Mouse (Mus musculus): ENCODE results near the gene Rilpl1. TPM values are rescaled to one million over a fixed set of nuclear protein-coding genes. Genes with fewer than 3 reads are reported as not detected.

Rilpl1 gene
- total RNA-seq, 2 experiments from 2014 or later: 2.2 TPM; not detected in 1

DNA sequence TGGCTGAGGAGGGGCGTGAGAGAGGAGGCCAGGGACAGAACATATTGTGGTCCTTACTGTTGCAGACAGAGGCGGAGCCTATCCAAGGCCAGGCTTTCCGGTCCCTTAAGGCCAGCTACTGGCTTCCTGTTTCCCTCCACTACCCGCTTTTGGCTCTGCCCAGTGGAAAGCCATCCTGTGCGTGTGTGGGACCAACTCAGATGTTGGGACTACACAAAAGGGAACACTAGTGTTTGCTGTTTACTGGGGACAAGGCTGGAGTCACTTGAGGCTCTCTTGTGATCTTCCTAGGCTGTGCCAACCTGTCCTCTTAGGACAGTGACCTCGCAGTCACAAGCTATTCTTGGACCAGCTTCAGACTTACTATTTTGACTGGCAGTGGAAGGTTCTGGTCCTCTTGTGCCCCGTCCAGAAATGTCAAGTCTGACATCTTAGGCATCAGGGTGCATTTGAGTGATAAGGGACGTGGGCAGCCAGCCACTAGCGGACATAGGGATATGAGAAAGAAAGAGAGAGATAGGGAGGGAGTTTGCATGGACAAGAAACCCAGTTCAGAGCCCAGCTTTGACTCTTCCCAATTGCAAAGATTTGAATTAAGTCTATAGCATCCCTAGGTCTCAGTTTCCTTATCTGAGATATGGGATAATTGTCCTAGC lies 32.8 kb downstream of the Rilpl1 start:
- ATAC-seq (replicated peaks; ENCODE audit: low FRiP score, low TSS enrichment, poor library complexity, severe bottlenecking): peak; percentile 62

- ATAC-seq (replicated peaks; ENCODE audit: low FRiP score, low TSS enrichment, poor library complexity, severe bottlenecking): peak; percentile 40; the same call in 1 of the 2 replicates
Measured at GRCm38 (mm10) chr5:124496614-124497514, 34.3 kb downstream of the Rilpl1 start.

DNA sequence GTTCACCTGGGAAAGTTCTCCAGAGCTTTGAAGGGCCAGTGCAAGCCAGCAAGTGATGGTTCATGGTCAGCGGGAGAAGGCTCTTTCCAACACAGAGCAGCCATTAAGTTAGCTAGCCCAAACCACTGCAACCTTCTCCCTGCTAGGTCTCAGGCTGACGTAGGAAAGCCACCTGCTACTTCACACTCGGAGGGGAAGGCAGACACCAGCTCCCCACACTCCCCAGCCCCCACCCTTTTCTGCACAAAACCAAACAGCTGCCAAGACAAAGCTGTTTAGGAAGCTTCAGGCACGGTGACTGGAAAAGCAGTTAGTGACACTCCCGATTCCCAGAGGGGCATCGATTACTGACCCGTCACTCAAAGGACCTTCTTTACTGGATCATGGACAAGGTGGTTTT lies 35.6 kb downstream of the Rilpl1 start:
- ATAC-seq (replicated peaks; ENCODE audit: low FRiP score, low TSS enrichment, poor library complexity, severe bottlenecking): no peak

DNA sequence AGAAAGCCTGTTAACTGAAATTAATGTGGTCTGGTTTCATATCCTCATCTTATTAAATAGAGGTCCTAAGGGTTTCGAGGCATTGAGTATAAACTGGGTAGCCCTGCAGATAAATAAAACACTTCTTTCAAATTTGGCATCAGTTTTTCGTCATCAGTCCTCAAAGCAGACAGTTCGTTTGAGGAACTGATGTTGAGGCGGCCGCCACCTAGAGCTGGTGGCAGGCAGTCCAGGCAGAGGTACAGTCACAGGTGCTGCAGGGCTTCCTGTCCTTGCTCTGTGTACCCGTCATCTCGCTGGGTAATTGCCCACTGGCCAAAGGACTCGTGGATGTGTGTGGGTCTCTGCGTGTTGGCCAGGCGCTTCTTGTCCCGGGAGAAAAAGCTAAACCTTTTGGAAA lies 37.7 kb downstream of the Rilpl1 start:
- no peak for ATAC-seq (replicated peaks; ENCODE audit: low FRiP score, low TSS enrichment, poor library complexity, severe bottlenecking)

- ATAC-seq (replicated peaks; ENCODE audit: low FRiP score, low TSS enrichment, poor library complexity, severe bottlenecking): no peak
Measured at GRCm38 (mm10) chr5:124492618-124493017, 38.6 kb downstream of the Rilpl1 start.

- ATAC-seq (replicated peaks; ENCODE audit: low FRiP score, low TSS enrichment, poor library complexity, severe bottlenecking): no peak
Measured at GRCm38 (mm10) chr5:124491732-124492131, 39.5 kb downstream of the Rilpl1 start.

DNA sequence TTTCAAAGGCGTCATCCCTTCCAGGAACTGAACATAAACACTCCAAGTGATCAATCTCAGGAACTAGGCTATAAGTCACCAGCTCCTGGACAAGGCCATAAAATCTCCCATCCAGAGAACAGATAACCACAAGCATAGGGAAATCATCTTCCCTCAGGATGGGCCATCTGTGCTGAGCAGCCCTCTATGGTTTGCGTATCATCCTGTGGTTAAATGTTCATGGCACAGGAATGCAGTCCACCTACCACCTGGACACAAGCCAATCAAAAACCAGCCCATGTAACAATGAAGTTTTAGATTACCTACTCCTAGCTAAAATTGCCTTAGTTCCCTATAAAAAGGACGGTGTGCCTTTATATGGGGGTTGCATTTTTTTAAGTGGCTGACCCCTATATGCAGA lies 42.3 kb downstream of the Rilpl1 start:
- ATAC-seq (replicated peaks; ENCODE audit: low FRiP score, low TSS enrichment, poor library complexity, severe bottlenecking): no peak

DNA sequence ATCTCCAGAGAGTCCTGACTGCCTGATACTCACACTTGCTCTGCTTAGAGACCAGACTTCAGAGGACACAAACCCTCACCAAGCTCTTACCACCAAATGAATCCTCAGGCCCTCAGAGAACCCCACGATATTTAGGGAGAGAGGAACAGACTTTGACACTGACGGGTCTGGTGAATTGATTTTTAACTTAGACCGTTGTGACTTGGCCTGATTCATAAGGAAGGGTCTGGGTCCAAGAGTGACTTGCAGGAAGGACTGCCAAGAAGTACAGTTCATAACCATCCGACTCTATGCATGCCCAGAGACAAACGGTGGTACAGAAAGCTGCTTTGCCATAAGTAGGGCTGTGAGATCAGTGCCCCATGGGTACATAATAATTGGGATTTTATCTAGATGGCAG lies 45.5 kb downstream of the Rilpl1 start:
- no peak for ATAC-seq (replicated peaks; ENCODE audit: low FRiP score, low TSS enrichment, poor library complexity, severe bottlenecking)

- ATAC-seq (replicated peaks; ENCODE audit: low FRiP score, low TSS enrichment, poor library complexity, severe bottlenecking): peak; percentile 20
Measured at GRCm38 (mm10) chr5:124483655-124484396, 47.4 kb downstream of the Rilpl1 start.

- ATAC-seq (replicated peaks; ENCODE audit: low FRiP score, low TSS enrichment, poor library complexity, severe bottlenecking): peak; percentile 74
Measured at GRCm38 (mm10) chr5:124482966-124483654, 48.1 kb downstream of the Rilpl1 start, which contains the start of gene Snrnp35. Gene Snrnp35 (plus strand): TSS chr5:124483134.

DNA sequence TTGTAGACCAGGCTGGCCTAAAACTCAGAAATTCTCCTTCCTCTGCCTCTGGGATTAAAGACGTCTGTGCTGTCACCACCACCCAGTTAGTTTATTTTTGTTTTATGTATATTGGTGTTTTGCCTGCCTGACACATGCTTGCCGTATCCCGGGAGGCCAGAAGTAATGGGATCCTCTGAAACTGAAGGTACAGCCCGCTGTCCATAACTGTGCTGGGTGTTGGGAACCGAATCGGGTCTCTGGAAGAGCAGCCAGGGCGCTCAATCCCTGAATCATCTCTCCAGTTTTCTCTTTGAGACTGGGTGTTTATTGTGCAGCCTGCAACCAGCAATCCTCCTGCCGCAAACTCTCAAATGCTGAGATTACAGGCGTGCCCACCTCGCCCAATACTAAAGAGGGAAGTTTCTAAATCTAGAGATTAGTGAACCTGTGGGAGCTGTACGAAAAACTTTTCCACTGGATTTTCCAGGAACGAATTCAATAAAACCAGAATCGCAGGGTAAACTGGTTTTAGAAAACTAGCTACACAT lies 48.7 kb downstream of the Rilpl1 start:
- ATAC-seq (replicated peaks; ENCODE audit: low FRiP score, low TSS enrichment, poor library complexity, severe bottlenecking): no peak

GRCm38 (mm10) chr5:124481714-124482113 lies 49.5 kb downstream of the Rilpl1 start:
- ATAC-seq (replicated peaks; ENCODE audit: low FRiP score, low TSS enrichment, poor library complexity, severe bottlenecking): no peak

GRCm38 (mm10) chr5:124480119-124480518 lies 51.1 kb downstream of the Rilpl1 start:
- no peak for ATAC-seq (replicated peaks; ENCODE audit: low FRiP score, low TSS enrichment, poor library complexity, severe bottlenecking)

DNA sequence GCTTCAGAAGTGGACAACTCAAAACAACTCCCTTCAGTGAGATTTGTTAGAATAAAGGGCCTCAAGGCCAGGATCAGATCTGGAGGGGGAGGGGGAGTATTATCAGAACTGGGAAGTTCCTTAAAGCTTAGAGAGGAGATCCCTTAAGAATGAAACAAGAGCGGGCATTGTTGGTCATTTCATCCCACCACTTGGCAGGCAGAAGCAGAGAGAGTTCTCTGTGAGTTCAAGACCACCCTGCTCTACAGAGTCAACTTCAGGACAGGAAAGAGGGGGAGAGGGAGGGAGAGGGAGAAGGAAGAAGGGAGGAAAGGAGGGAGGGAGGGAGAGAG lies 52.4 kb downstream of the Rilpl1 start:
- no peak for ATAC-seq (replicated peaks; ENCODE audit: low FRiP score, low TSS enrichment, poor library complexity, severe bottlenecking)

DNA sequence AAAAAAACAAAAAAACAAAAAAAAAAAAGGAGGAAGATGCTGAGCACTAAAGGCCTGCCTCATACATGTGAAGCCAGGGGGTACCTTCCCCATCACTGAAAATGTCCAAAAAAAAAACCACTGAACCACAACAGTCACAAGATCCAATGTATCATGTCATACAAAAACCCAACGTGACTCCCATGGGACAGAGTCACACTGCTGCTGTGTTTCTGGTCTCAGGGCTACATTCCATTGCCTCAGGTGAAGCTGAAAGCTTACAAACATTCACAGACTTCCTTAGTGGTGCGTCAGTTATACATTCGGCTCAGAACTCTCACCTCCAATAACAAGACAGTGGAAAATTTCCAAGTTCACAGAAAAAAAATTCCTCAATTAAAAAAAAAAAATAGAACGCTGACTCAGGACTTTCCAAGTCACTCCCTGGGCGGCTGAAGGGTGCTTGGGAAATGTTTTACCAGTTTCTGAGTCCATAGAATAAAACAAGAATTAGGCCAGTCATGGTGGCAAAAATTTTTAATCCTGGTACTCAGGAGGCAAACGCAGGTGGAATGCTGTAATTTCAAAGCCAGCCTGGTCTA lies 60.5 kb downstream of the Rilpl1 start:
- no peak for ATAC-seq (replicated peaks; ENCODE audit: low FRiP score, low TSS enrichment, poor library complexity, severe bottlenecking)

DNA sequence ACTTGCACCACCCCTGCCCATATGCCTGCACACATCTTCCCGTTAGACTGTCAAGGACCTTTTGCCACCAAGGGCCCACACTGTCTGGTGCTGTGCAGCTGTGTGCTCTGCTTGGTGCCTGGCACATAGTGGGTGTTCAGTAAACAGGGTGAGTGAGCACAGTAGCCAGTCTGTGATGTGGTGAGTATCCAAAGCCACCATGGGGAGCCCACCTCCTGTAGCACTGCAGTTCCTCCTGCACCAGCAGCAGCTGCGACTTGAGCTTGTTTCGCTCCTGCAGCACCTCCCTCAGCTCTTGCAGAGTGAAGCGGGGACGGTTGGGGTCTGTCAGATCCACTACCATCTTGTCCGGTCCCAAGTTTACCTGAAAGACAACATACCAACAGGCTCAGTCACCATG lies 61.7 kb downstream of the Rilpl1 start:
- no peak for ATAC-seq (replicated peaks; ENCODE audit: low FRiP score, low TSS enrichment, poor library complexity, severe bottlenecking)

- ATAC-seq (replicated peaks; ENCODE audit: low FRiP score, low TSS enrichment, poor library complexity, severe bottlenecking): no peak
Measured at GRCm38 (mm10) chr5:124468365-124468764, 62.8 kb downstream of the Rilpl1 start.

GRCm38 (mm10) chr5:124467766-124468165 lies 63.4 kb downstream of the Rilpl1 start:
- ATAC-seq (replicated peaks; ENCODE audit: low FRiP score, low TSS enrichment, poor library complexity, severe bottlenecking): no peak

DNA sequence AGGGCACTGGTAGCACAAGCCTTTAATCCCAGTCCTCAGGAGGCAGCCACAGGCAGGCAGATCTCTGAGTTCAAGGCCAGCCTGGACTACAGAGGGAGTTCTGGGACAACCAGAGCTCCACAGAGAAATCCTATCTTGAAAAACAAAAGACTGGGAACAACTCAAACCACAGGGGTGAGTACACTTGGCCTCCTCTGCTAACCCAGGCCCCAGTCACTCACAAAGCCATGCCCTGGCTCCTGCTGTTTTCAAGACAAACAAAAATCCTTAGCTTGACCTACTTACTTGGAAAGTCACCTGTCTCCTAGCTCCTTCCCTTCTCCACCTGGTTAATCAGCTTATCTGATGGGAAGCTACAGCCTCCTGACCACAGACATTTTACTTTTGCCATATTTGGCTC lies 66.3 kb downstream of the Rilpl1 start:
- ATAC-seq (replicated peaks; ENCODE audit: low FRiP score, low TSS enrichment, poor library complexity, severe bottlenecking): no peak

Measured in megakaryocyte-erythroid progenitor cell, adult 5-6 weeks (primary cell).